Mouse (Mus musculus) brain, embryonic 18.5 days (tissue): ENCODE results near the gene Gtf2h4.

Source experiments
- DNase-seq: peaks from one replicate; pipeline ENCODE4 v3.0.0-alpha.2; 2012; ENCODE audit warnings: low read depth, low spot score

Gtf2h4 gene

GRCm38 (mm10) chr17:35639352-35639751 lies 34.2 kb downstream of the Gtf2h4 start:
- DNase-seq: no peak

- DNase-seq: no peak
These were observed 34.9 kb downstream of the Gtf2h4 start for GRCm38 (mm10) chr17:35638475-35639190.

GRCm38 (mm10) chr17:35636363-35636762 lies 37.2 kb downstream of the Gtf2h4 start:
- no peak for DNase-seq

GRCm38 (mm10) chr17:35635699-35636111 lies 37.8 kb downstream of the Gtf2h4 start:
- DNase-seq: peak; percentile 66

- no peak for DNase-seq
These were observed 38.3 kb downstream of the Gtf2h4 start for GRCm38 (mm10) chr17:35635202-35635601.

GRCm38 (mm10) chr17:35633992-35634391 lies 39.5 kb downstream of the Gtf2h4 start:
- no peak for DNase-seq

- DNase-seq: no peak
These were observed 47.0 kb downstream of the Gtf2h4 start, which contains the start of gene Gm9573 for GRCm38 (mm10) chr17:35626537-35626936. Gm9573 (minus strand) TSS chr17:35626637.
